ENCODE assay signal across 14 mouse cellular contexts in the genomic region with DNA sequence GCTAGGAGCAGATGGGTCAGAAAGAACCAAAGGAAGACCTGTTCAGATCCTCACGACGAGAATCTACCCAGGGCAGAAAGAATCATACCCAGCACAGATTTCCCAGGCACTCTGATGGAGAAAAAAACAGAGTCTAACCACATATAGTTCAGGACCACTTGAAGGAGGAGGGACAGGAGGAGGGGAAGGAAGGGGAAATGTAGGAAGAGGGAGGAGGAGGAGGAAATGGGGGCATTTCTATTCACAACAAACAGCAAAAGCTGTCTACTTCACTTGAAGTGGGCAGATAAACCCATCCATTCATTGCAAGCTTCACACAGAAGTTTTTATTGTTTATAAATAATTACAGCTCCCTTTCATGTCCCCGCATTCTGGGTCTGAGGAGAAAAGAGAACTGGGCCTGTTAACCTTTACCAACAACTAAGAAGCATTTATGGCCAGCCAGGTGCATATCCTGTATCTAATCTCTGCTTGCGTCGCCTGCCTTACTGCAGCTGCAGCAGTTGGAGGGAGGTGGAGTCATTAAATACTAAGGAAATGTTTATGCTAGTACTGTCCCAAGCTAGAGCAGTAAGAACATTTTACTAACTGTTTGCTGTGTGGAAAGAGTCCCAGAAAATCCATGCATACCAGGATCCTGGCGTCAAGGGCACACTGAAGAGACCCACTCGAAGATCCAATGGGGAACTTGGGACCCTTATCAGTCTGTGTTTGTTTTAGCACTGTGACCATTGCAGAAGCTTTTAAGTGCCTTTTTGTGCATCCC. TPM values are rescaled to one million over a fixed set of nuclear protein-coding genes. Genes with fewer than 3 reads are reported as not detected.
A peak's percentile ranks its signal among the peaks of the same experiment; 100 is the strongest.
DNase-seq lines count a peak whose midpoint lies in the region; ATAC-seq and TF ChIP-seq lines count a peak whose summit lies in the region.
"Had no signal": no experiment of that assay in that cellular context is flagged by ENCODE, and none has a peak within 500 bp of the region (broad histone marks: within the 10 kb centered on the region; RNA-seq: fewer than 3 reads in every experiment).

No protein-coding gene starts in this region.

- peak; percentile 84 for ATAC-seq in heart, postnatal 0 days (ENCODE audit: insufficient read depth, low read depth)
- peak; percentile 83 for ATAC-seq in intestine, postnatal 0 days
- ATAC-seq in hindbrain, embryonic 16.5 days, result no peak
- ATAC-seq: liver, embryonic 12.5 days had no signal

- peak; percentile 65 for DNase-seq in heart, postnatal 0 days (ENCODE audit: low spot score)
- DNase-seq in heart, adult 2 months, result no peak
- peak; percentile 67 for DNase-seq in lung, postnatal 25 days (ENCODE audit: low spot score)
- DNase-seq in thymus, postnatal 14 days, result peak; percentile 64
- DNase-seq in frontal cortex, postnatal 36 days (ENCODE audit: low spot score in 2 of 2), result no peak
- DNase-seq in cerebellum, postnatal 14 days, result no peak
- DNase-seq: adrenal gland, postnatal 36 days; cerebellum, adult 11-12 months; kidney, postnatal 25 days had no signal

- TF ChIP-seq EP300 in heart, postnatal 0 days (IDR thresholded peaks at IDR 0.05; ENCODE audit: low read depth), result no peak; the same call in 1 of the 2 replicates
- TF ChIP-seq EP300 in heart, adult 2 months (IDR thresholded peaks at IDR 0.05; ENCODE audit: insufficient read depth, low read depth, low read length), result no peak

- TF ChIP-seq CTCF in heart, postnatal 0 days (IDR thresholded peaks at IDR 0.05; ENCODE audit: low read depth), result no peak
- no peak for TF ChIP-seq CTCF in heart, adult 2 months (IDR thresholded peaks at IDR 0.05)
- TF ChIP-seq CTCF in intestine, postnatal 0 days (IDR thresholded peaks at IDR 0.05; ENCODE audit: low read depth), result no peak

- peak overlapping the region; percentile 11; the same call in 1 of the 2 replicates for H3K4me2 ChIP-seq in heart, postnatal 0 days (ENCODE audit: low read depth, low read length)
- peak overlapping the region; percentile 48 for H3K4me2 ChIP-seq in intestine, postnatal 0 days (replicated peaks; ENCODE audit: low read depth)
- H3K4me2 ChIP-seq in hindbrain, embryonic 16.5 days (ENCODE audit: low read length), result no peak overlapping the region
- H3K4me2 ChIP-seq: hindbrain, embryonic 14.5 days; liver, embryonic 12.5 days had no signal

- 21% methylated on average over 7 of the region's 7 CpGs for WGBS in heart, postnatal 0 days
- 35% methylated on average over 7 of the region's 7 CpGs for WGBS in heart, adult 2 months
- WGBS in intestine, postnatal 0 days, result 11% methylated on average over 7 of the region's 7 CpGs
- 77% methylated on average over 7 of the region's 7 CpGs for WGBS in hindbrain, embryonic 16.5 days

- H3K27me3 ChIP-seq in heart, postnatal 0 days (ENCODE audit: control insufficient read depth, insufficient read depth, low read length), result no peaks in the 10 kb centered on the region
- no peaks in the 10 kb centered on the region for H3K27me3 ChIP-seq in heart, adult 2 months (ENCODE audit: control insufficient read depth, insufficient read depth, low read length)
- H3K27me3 ChIP-seq in intestine, postnatal 0 days (replicated peaks; ENCODE audit: control insufficient read depth, insufficient read depth, low read length), result no peaks in the 10 kb centered on the region
- no peaks in the 10 kb centered on the region for H3K27me3 ChIP-seq in hindbrain, embryonic 16.5 days (replicated peaks; ENCODE audit: control insufficient read depth, insufficient read depth, low read length)
- H3K27me3 ChIP-seq: liver, embryonic 12.5 days had no signal

- H3K4me3 ChIP-seq in heart, postnatal 0 days (ENCODE audit: low read depth, low read length), result no peak overlapping the region
- no peak overlapping the region for H3K4me3 ChIP-seq in heart, adult 2 months
- H3K4me3 ChIP-seq in intestine, postnatal 0 days (ENCODE audit: low read depth, low read length), result no peak overlapping the region
- no peak overlapping the region for H3K4me3 ChIP-seq in hindbrain, embryonic 16.5 days (ENCODE audit: low read length)
- H3K4me3 ChIP-seq: liver, embryonic 12.5 days; midbrain, embryonic 10.5 days had no signal

- H3K9me3 ChIP-seq in heart, postnatal 0 days (replicated peaks; ENCODE audit: control insufficient read depth, low read length), result no peaks in the 10 kb centered on the region
- H3K9me3 ChIP-seq in intestine, postnatal 0 days (ENCODE audit: control insufficient read depth), result no peaks in the 10 kb centered on the region
- H3K9me3 ChIP-seq in hindbrain, embryonic 16.5 days (ENCODE audit: control insufficient read depth, low read length), result no peaks in the 10 kb centered on the region
- H3K9me3 ChIP-seq: liver, embryonic 12.5 days; midbrain, embryonic 10.5 days had no signal

- H3K79me2 ChIP-seq in heart, adult 2 months (replicated peaks; ENCODE audit: control insufficient read depth, insufficient read depth, low read length), result no peaks in the 10 kb centered on the region

- H3K36me3 ChIP-seq in heart, postnatal 0 days (replicated peaks; ENCODE audit: control insufficient read depth, insufficient read depth, low read length), result no peaks in the 10 kb centered on the region
- H3K36me3 ChIP-seq in heart, adult 2 months (ENCODE audit: control insufficient read depth, insufficient read depth, low read length), result no peaks in the 10 kb centered on the region
- H3K36me3 ChIP-seq in intestine, postnatal 0 days (ENCODE audit: control insufficient read depth, insufficient read depth), result no peaks in the 10 kb centered on the region
- H3K36me3 ChIP-seq in hindbrain, embryonic 16.5 days (ENCODE audit: control insufficient read depth, insufficient read depth, low read length), result no peaks in the 10 kb centered on the region
- H3K36me3 ChIP-seq: liver, embryonic 12.5 days; midbrain, embryonic 10.5 days had no signal

- H3K27ac ChIP-seq in heart, postnatal 0 days (ENCODE audit: low read depth), result peak overlapping the region; percentile 72
- H3K27ac ChIP-seq in heart, adult 2 months, result no peak overlapping the region
- peak overlapping the region; percentile 50 for H3K27ac ChIP-seq in intestine, postnatal 0 days (ENCODE audit: low read depth, low read length)
- no peak overlapping the region for H3K27ac ChIP-seq in hindbrain, embryonic 16.5 days (ENCODE audit: low read depth, low read length)
- H3K27ac ChIP-seq: hindbrain, embryonic 14.5 days; liver, embryonic 12.5 days; midbrain, embryonic 10.5 days had no signal

- intact Hi-C loops in heart, adult 2 months (cut with DNase I), result no loop called here

- TF ChIP-seq POLR2A in heart, adult 2 months (IDR thresholded peaks at IDR 0.05; ENCODE audit: insufficient read depth, low read depth, low read length), result no peak

- H3K9ac ChIP-seq in heart, postnatal 0 days (replicated peaks; ENCODE audit: low read depth, low read length), result no peak overlapping the region
- H3K9ac ChIP-seq in heart, adult 2 months (ENCODE audit: low read depth, low read length), result no peak overlapping the region
- H3K9ac ChIP-seq in intestine, postnatal 0 days (ENCODE audit: low read depth, low read length), result no peak overlapping the region
- no peak overlapping the region for H3K9ac ChIP-seq in hindbrain, embryonic 16.5 days (ENCODE audit: low read depth, low read length)
- H3K9ac ChIP-seq: hindbrain, embryonic 14.5 days; liver, embryonic 12.5 days had no signal

- peaks cover 24% of the 10 kb centered on the region for H3K4me1 ChIP-seq in heart, postnatal 0 days (ENCODE audit: control insufficient read depth, insufficient read depth)
- peaks cover 1% of the 10 kb centered on the region; the same call in 1 of the 2 replicates for H3K4me1 ChIP-seq in heart, adult 2 months (ENCODE audit: control insufficient read depth, insufficient read depth, low read length)
- H3K4me1 ChIP-seq in intestine, postnatal 0 days (replicated peaks; ENCODE audit: control insufficient read depth, insufficient read depth, low read length), result no peaks in the 10 kb centered on the region; the same call in 1 of the 2 replicates
- H3K4me1 ChIP-seq in hindbrain, embryonic 16.5 days (ENCODE audit: control insufficient read depth, insufficient read depth, low read depth, low read length), result no peaks in the 10 kb centered on the region
- H3K4me1 ChIP-seq: liver, embryonic 12.5 days had no signal

RNA-seq across cellular contexts. Expression of a gene that starts 38.6 kb away (rescaled TPM):
- total RNA-seq in heart, postnatal 0 days (2014; rRNA removed; ENCODE audit: low replicate concordance), result 87.0 and 98.3 TPM in 2 replicates
- polyA plus RNA-seq in heart, postnatal 0 days (2015; fragmentation: Nextera tagmentation; extraction: Ambion mirVana), result 44.5 and 55.5 TPM in 2 replicates
- 10 to 100 TPM; 13.6 to 17.5 TPM for total RNA-seq in heart, adult 2 months (2021)
- polyA plus RNA-seq in heart, adult 2 months (2012; rRNA removed), result 8.3 and 11.9 TPM in 2 replicates
- 17.9 and 18.4 TPM in 2 replicates for polyA plus RNA-seq in intestine, postnatal 0 days (2015; fragmentation: Nextera tagmentation; extraction: Ambion mirVana)
- 65.4 and 105 TPM in 2 replicates for polyA plus RNA-seq in hindbrain, embryonic 16.5 days (2015; fragmentation: Nextera tagmentation; extraction: Ambion mirVana)

Comparison
In these comparisons a context has a peak if more than half of its experiments do, and no peak if none do; other contexts are left out.
1. DNase-seq: peak in heart, postnatal 0 days (single experiment), lung, postnatal 25 days (single experiment) and thymus, postnatal 14 days (single experiment); none in heart, adult 2 months (0 of 2), frontal cortex, postnatal 36 days (0 of 2) and cerebellum, postnatal 14 days (0 of 2).
2. H3K27ac ChIP-seq: peak in heart, postnatal 0 days (single experiment) and intestine, postnatal 0 days (single experiment); none in heart, adult 2 months (single experiment) and hindbrain, embryonic 16.5 days (single experiment).